Comparison of ENCODE assay signal across 8 mouse cellular contexts in genomic region chr17:33915671-33916250, GRCm38 (mm10). TPM values are rescaled to one million over a fixed set of nuclear protein-coding genes. Genes with fewer than 3 reads are reported as not detected.
A peak's percentile ranks its signal among the peaks of the same experiment; 100 is the strongest.
DNase-seq lines count a peak whose midpoint lies in the region; ATAC-seq and TF ChIP-seq lines count a peak whose summit lies in the region.

Gene Tapbp (plus strand): TSS chr17:33915899.
Gene Zbtb22 (plus strand): TSS chr17:33915904.

- in situ Hi-C loops in ES-E14 (cut with MboI; ENCODE audit: low sequenced_read_pairs in 2 of 2, unreplicated experiment in 2 of 2) = no loop called here

- intact Hi-C loops in heart, postnatal 25 days (cut with DNase I) = no loop called here

- peak within 1 kb of the TSS; percentile 75 for H3K9ac ChIP-seq in ES-E14 (ENCODE audit: insufficient read depth, low read depth, low read length, poor library complexity, severe bottlenecking)
- peak within 1 kb of the TSS; percentile 51 for H3K9ac ChIP-seq in forebrain, embryonic 15.5 days (replicated peaks)

- peak; percentile 49; the same call in 1 of the 2 replicates for TF ChIP-seq POLR2A in lung, adult 2 months (IDR thresholded peaks at IDR 0.05; ENCODE audit: borderline replicate concordance, extremely low read depth, low read depth, low read length)

- no peaks in the 10 kb centered on the region for H3K9me3 ChIP-seq in ES-E14 (ENCODE audit: control insufficient read depth, insufficient read depth, low read depth, low read length)
- no peaks in the 10 kb centered on the region for H3K9me3 ChIP-seq in forebrain, embryonic 15.5 days

- peaks cover 44% of the 10 kb centered on the region for H3K36me3 ChIP-seq in ES-E14 (ENCODE audit: control insufficient read depth, insufficient read depth, low read length, poor library complexity, severe bottlenecking)
- peaks cover 39% of the 10 kb centered on the region for H3K36me3 ChIP-seq in forebrain, embryonic 15.5 days

- peaks cover 3 to 23% of the 10 kb centered on the region in 2 experiments; a peak in 2 of 4 replicates for H3K4me1 ChIP-seq in ES-E14 (ENCODE audit: control insufficient read depth in 2 of 2, insufficient read depth in 2 of 2, low read length in 2 of 2, poor library complexity in 1 of 2)
- H3K4me1 ChIP-seq in forebrain, embryonic 15.5 days = peaks cover 55% of the 10 kb centered on the region
- H3K4me1 ChIP-seq in lung, adult 2 months (ENCODE audit: control insufficient read depth, insufficient read depth, low read length) = peaks cover 5% of the 10 kb centered on the region

- peak; percentile 92 for ATAC-seq in forebrain, embryonic 15.5 days (replicated peaks)
- ATAC-seq in neutrophil, adult 5-6 weeks (ENCODE audit: extremely low read depth, insufficient number of reproducible peaks, low FRiP score, poor library complexity, severe bottlenecking) = peak; percentile 66

- H3K27ac ChIP-seq in ES-E14 (ENCODE audit: insufficient read depth, low read depth, low read length, poor library complexity, severe bottlenecking) = peak within 1 kb of the TSS; percentile 83
- H3K27ac ChIP-seq in forebrain, embryonic 15.5 days (replicated peaks) = peak within 1 kb of the TSS; percentile 86

- no peak for TF ChIP-seq CTCF in lung, adult 2 months (IDR thresholded peaks at IDR 0.05; ENCODE audit: insufficient read depth, low read length)

- no peaks in the 10 kb centered on the region for H3K27me3 ChIP-seq in forebrain, embryonic 15.5 days

- peak within 1 kb of the TSS; percentile 63 to 93 for H3K4me3 ChIP-seq in ES-E14 (ENCODE audit: insufficient read depth in 1 of 2, low read depth in 1 of 2, low read length in 2 of 2, poor library complexity in 1 of 2, severe bottlenecking in 1 of 2)
- peak within 1 kb of the TSS; percentile 59 for H3K4me3 ChIP-seq in forebrain, embryonic 15.5 days
- peak within 1 kb of the TSS; percentile 62 for H3K4me3 ChIP-seq in lung, adult 2 months (replicated peaks; ENCODE audit: extremely low read depth, low read depth, low read length)

- H3K4me2 ChIP-seq in forebrain, embryonic 15.5 days (replicated peaks) = peak within 1 kb of the TSS; percentile 73

- DNase-seq in ES-E14 (ENCODE audit: low read depth, low spot score) = peak; percentile 99
- DNase-seq in cerebellum, adult 11-12 months = peak; percentile 99
- DNase-seq in heart, postnatal 25 days (ENCODE audit: low spot score) = peak; percentile 95
- DNase-seq in layer of hippocampus, adult 18-20 months (ENCODE audit: low spot score in 2 of 2) = peak; percentile 96 to 98
- DNase-seq in lung, adult 2 months = peak; percentile 90
- peak; percentile 89 to 93 for DNase-seq in thymus, adult 18-20 months

- under 1% methylated on average over 34 of the region's 34 CpGs for WGBS in forebrain, embryonic 15.5 days
- WGBS in lung, adult 2 months = under 1% methylated on average over 32 of the region's 34 CpGs

TF ChIP-seq in ES-E14, 5 proteins besides CTCF, POLR2A, EP300 and RAD21:
- TF ChIP-seq CHD2 (IDR thresholded peaks at IDR 0.05; ENCODE audit: low read depth, low read length) = peak; percentile 75; the same call in 1 of the 2 replicates
- TF ChIP-seq HCFC1 (IDR thresholded peaks at IDR 0.05; ENCODE audit: borderline replicate concordance, insufficient read depth, low read length) = peak; percentile 40; the same call in 1 of the 2 replicates
- no peak for TF ChIP-seq ZC3H11A (IDR thresholded peaks at IDR 0.05; ENCODE audit: borderline replicate concordance, low read depth, low read length)
- no peak for TF ChIP-seq ZNF384 (IDR thresholded peaks at IDR 0.05; ENCODE audit: low read depth, low read length)
- TF ChIP-seq MAFK (IDR thresholded peaks at IDR 0.05; ENCODE audit: insufficient read depth, low read depth, low read length) = no peak

RNA-seq across cellular contexts. Expression of gene Tapbp, which starts in this region (rescaled TPM):
- total RNA-seq in ES-E14 (2012; rRNA removed) = 39.4 and 64.9 TPM in 2 replicates
- polyA plus RNA-seq in forebrain, embryonic 15.5 days (2015; fragmentation: Nextera tagmentation; extraction: Ambion mirVana) = 18.2 and 18.4 TPM in 2 replicates
- 100 to 1,000 TPM in 1 of 2 experiments, 10 to 100 TPM in 1; 93.5 to 104 TPM for total RNA-seq in heart, postnatal 25 days (2021)
- total RNA-seq in layer of hippocampus, adult 18-20 months (2021) = 10 to 100 TPM; 38.3 to 38.5 TPM
- polyA plus RNA-seq in lung, adult 2 months (2012; rRNA removed) = 225 and 249 TPM in 2 replicates
- total RNA-seq in neutrophil, adult 5-6 weeks (2017) = 198 and 225 TPM in 2 replicates

RNA-seq across cellular contexts. Expression of gene Zbtb22, which starts in this region (rescaled TPM):
- 32.8 and 34.8 TPM in 2 replicates for total RNA-seq in ES-E14 (2012; rRNA removed)
- polyA plus RNA-seq in forebrain, embryonic 15.5 days (2015; fragmentation: Nextera tagmentation; extraction: Ambion mirVana) = 18.7 and 19.5 TPM in 2 replicates
- 10 to 100 TPM; 15.5 to 19.4 TPM for total RNA-seq in heart, postnatal 25 days (2021)
- 10 to 100 TPM; 34.3 to 34.4 TPM for total RNA-seq in layer of hippocampus, adult 18-20 months (2021)
- 65.1 and 92.1 TPM in 2 replicates for polyA plus RNA-seq in lung, adult 2 months (2012; rRNA removed)
- total RNA-seq in neutrophil, adult 5-6 weeks (2017) = 39.3 and 41.3 TPM in 2 replicates

Comparison
In these comparisons a context has a peak if more than half of its experiments do, and no peak if none do; other contexts are left out.
1. Peak in every context shown above with its lines: DNase-seq, ATAC-seq, H3K4me3 ChIP-seq and H3K27ac ChIP-seq.
2. RNA of gene Tapbp (polyA plus RNA-seq): 225 to 249 TPM in lung, adult 2 months; 18.2 to 18.4 TPM in forebrain, embryonic 15.5 days; every median in the first group is over 10 times any median in the second.